Mouse (Mus musculus): ENCODE measurements around the gene Ccdc154. TPM values are rescaled to one million over a fixed set of nuclear protein-coding genes. Genes with fewer than 3 reads are reported as not detected.

Ccdc154 gene
- total and polyA plus RNA-seq, 3 experiments: 0.04 TPM; not detected in 2

DNA sequence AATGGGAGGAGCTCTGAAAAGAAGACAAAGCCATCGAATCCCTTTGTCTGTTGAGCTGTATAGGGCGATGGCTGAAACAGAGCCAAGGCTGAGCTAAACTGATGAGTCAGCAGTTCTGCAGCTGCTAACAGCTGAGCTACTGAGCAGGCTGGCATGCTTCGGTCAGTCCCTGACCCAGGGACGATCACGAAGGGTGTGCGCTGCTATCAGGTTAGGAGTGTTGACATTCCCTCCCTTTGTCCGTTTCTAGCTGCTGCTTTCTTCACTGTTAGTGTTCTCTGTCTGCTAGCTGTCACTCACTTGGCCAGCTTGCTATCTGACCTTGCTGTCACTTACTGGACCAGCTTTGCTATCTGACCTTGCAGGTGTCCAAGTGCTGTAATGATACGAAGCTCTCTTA, 35.2 kb upstream of the Ccdc154 start:
- H3K27ac ChIP-seq (ENCODE audit: insufficient read depth, low read depth): no peak overlapping the region
- no peak overlapping the region for H3K4me3 ChIP-seq (replicated peaks in 1 of 3; ENCODE audit: low read depth in 2 of 3, low read length in 2 of 3, poor library complexity in 1 of 3)
- in situ Hi-C loops (cut with MboI; ENCODE audit: low pct_ligation_motif_present, low pct_unique_long_range_greater_than_20kb, low sequenced_read_pairs) (no loop called here), dilution Hi-C loops (cut with MboI; ENCODE audit: extremely low pct_ligation_motif_present, extremely low pct_unique_long_range_greater_than_20kb, low sequenced_read_pairs) (no loop called here)
- TF ChIP-seq POLR2A (IDR thresholded peaks at IDR 0.05; ENCODE audit: low read depth, low read length) (no peak), IRF4 (IDR thresholded peaks at IDR 0.05; ENCODE audit: low read depth, low read length) (no peak), MAFK (IDR thresholded peaks at IDR 0.05; ENCODE audit: insufficient replicate concordance, low read length) (peak; percentile 100), TBP (conservative IDR thresholded peaks at IDR 0.05; ENCODE audit: low read depth, low read length) (no peak), ZC3H11A (IDR thresholded peaks at IDR 0.05; ENCODE audit: low read depth, low read length) (no peak), PAX5 (IDR thresholded peaks at IDR 0.05; ENCODE audit: low read length) (no peak)
- DNase-seq (ENCODE audit: extremely low read depth): no peak
- H3K4me2 ChIP-seq (ENCODE audit: insufficient read depth, low read depth, poor library complexity, severe bottlenecking): 0 out of 2 replicates have a peak overlapping the region, but pooled peaks have one; percentile 8
- H3K27me3 ChIP-seq (replicated peaks): peaks cover 59% of the 10 kb centered on the region
- no peaks in the 10 kb centered on the region for H3K9me3 ChIP-seq (replicated peaks; ENCODE audit: low read length)
- H3K9ac ChIP-seq (ENCODE audit: insufficient read depth, low read depth): no peak overlapping the region
- H3K79me2 ChIP-seq (replicated peaks; ENCODE audit: control insufficient read depth, extremely low read depth, insufficient read depth, poor library complexity, severe bottlenecking): no peaks in the 10 kb centered on the region
- no peaks in the 10 kb centered on the region for H3K36me3 ChIP-seq (replicated peaks in 1 of 2; ENCODE audit: control insufficient read depth in 1 of 2, insufficient read depth in 1 of 2, low read length in 1 of 2)
- peaks cover 0 to 3% of the 10 kb centered on the region in 2 experiments; a peak in 1 of 4 replicates for H3K4me1 ChIP-seq (ENCODE audit: control insufficient read depth in 1 of 2, insufficient read depth in 2 of 2)

DNA sequence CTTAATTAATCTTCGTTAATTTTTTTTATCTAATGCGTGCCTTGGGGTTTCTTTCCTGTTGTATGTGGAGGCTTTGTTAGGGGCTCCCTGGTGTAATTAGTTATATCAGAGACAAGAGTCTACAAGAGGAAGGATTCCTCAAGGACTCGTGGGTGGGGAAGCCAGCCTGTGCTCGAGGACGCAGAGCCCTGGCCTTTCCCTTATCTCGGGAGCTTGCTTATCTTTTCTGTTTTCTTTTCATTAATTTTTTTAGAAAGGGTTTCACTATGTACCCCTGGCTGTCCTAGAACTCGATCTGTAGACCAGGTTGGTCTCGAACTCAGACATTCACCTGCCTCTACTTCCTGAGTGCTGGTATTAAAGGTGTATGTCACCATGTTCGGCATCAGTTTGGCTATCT, 34.6 kb upstream of the Ccdc154 start:
- Histone ChIP-seq H3K4me2 (ENCODE audit: insufficient read depth, low read depth, poor library complexity, severe bottlenecking) (no peak overlapping the region), H3K9ac (ENCODE audit: insufficient read depth, low read depth) (no peak overlapping the region), H3K79me2 (replicated peaks; ENCODE audit: control insufficient read depth, extremely low read depth, insufficient read depth, poor library complexity, severe bottlenecking) (no peaks in the 10 kb centered on the region), H3K4me1 (ENCODE audit: control insufficient read depth in 1 of 2, insufficient read depth in 2 of 2) (peaks cover under 1 to 3% of the 10 kb centered on the region in 2 experiments; a peak in 2 of 4 replicates), H3K4me3 (replicated peaks in 1 of 3; ENCODE audit: low read depth in 2 of 3, low read length in 2 of 3, poor library complexity in 1 of 3) (no peak overlapping the region), H3K27ac (ENCODE audit: insufficient read depth, low read depth) (no peak overlapping the region), H3K36me3 (replicated peaks in 1 of 2; ENCODE audit: control insufficient read depth in 1 of 2, insufficient read depth in 1 of 2, low read length in 1 of 2) (no peaks in the 10 kb centered on the region), H3K27me3 (replicated peaks) (peaks cover 52% of the 10 kb centered on the region), H3K9me3 (replicated peaks; ENCODE audit: low read length) (no peaks in the 10 kb centered on the region)
- no peak for DNase-seq (ENCODE audit: extremely low read depth)
- no peak for TF ChIP-seq MAFK (IDR thresholded peaks at IDR 0.05; ENCODE audit: insufficient replicate concordance, low read length)
- in situ Hi-C loops (cut with MboI; ENCODE audit: low pct_ligation_motif_present, low pct_unique_long_range_greater_than_20kb, low sequenced_read_pairs) (no loop called here), dilution Hi-C loops (cut with MboI; ENCODE audit: extremely low pct_ligation_motif_present, extremely low pct_unique_long_range_greater_than_20kb, low sequenced_read_pairs) (no loop called here)

DNA sequence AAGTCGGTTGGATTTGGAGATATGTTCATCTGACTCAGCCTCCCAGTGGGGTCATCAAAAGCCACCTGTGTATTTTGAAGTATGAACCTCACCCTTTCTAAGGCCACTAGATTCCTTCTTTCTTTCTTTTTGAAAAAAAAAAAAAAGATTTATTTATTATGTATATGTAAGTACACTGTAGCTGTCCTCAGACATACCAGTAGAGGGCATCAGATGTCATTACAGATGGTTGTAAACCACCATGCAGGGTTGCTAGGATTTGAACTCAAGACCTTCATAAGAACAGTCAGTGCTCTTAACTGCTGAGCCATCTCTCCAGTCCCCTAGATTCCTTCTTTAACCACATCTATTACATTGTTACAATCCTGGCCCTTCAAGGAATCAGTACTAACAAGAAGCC, 32.2 kb upstream of the Ccdc154 start:
- Histone ChIP-seq H3K9ac (ENCODE audit: insufficient read depth, low read depth) (no peak overlapping the region), H3K27me3 (replicated peaks) (peaks cover 30% of the 10 kb centered on the region), H3K36me3 (replicated peaks in 1 of 2; ENCODE audit: control insufficient read depth in 1 of 2, insufficient read depth in 1 of 2, low read length in 1 of 2) (peaks cover 0 to 3% of the 10 kb centered on the region in 2 experiments), H3K79me2 (replicated peaks; ENCODE audit: control insufficient read depth, extremely low read depth, insufficient read depth, poor library complexity, severe bottlenecking) (peaks cover 6% of the 10 kb centered on the region; the same call in 1 of the 2 replicates), H3K4me1 (ENCODE audit: control insufficient read depth in 1 of 2, insufficient read depth in 2 of 2) (peaks cover 10 to 14% of the 10 kb centered on the region in 2 experiments), H3K4me3 (replicated peaks in 1 of 3; ENCODE audit: low read depth in 2 of 3, low read length in 2 of 3, poor library complexity in 1 of 3) (no peak overlapping the region), H3K9me3 (replicated peaks; ENCODE audit: low read length) (no peaks in the 10 kb centered on the region), H3K27ac (ENCODE audit: insufficient read depth, low read depth) (no peak overlapping the region), H3K4me2 (ENCODE audit: insufficient read depth, low read depth, poor library complexity, severe bottlenecking) (no peak overlapping the region)
- TF ChIP-seq ZNF384 (IDR thresholded peaks at IDR 0.05; ENCODE audit: low read depth, low read length) (peak; percentile 67), KAT2A (IDR thresholded peaks at IDR 0.05; ENCODE audit: insufficient replicate concordance, low read length) (no peak), RAD21 (IDR thresholded peaks at IDR 0.05; ENCODE audit: low read depth, low read length) (peak; percentile 20), CTCF (conservative IDR thresholded peaks at IDR 0.05 in 1 of 2, IDR thresholded peaks at IDR 0.05 in 1 of 2; ENCODE audit: low read depth in 2 of 2, low read length in 2 of 2) (peak; percentile 5 to 52; a peak in 2 of 4 replicates)
- peak; percentile 13 for DNase-seq (ENCODE audit: extremely low read depth)
- in situ Hi-C loops (cut with MboI; ENCODE audit: low pct_ligation_motif_present, low pct_unique_long_range_greater_than_20kb, low sequenced_read_pairs) (no loop called here), dilution Hi-C loops (cut with MboI; ENCODE audit: extremely low pct_ligation_motif_present, extremely low pct_unique_long_range_greater_than_20kb, low sequenced_read_pairs) (no loop called here)

Measured in CH12.LX (cell line).